ENCODE assay signal across 10 mouse cellular contexts in genomic region chr14:20179080-20179479, GRCm38 (mm10). TPM values are rescaled to one million over a fixed set of nuclear protein-coding genes. Genes with fewer than 3 reads are reported as not detected.
DNase-seq lines count a peak whose midpoint lies in the region; ATAC-seq and TF ChIP-seq lines count a peak whose summit lies in the region.
"Had no signal": no experiment of that assay in that cellular context is flagged by ENCODE, and none has a peak within 500 bp of the region (broad histone marks: within the 10 kb centered on the region; RNA-seq: fewer than 3 reads in every experiment).

No protein-coding gene starts in this region.

- H3K27ac ChIP-seq in kidney, embryonic 16.5 days (ENCODE audit: low read length) = peak overlapping the region; percentile 65
- peak overlapping the region; percentile 77; the same call in 1 of the 2 replicates for H3K27ac ChIP-seq in ES-E14 (ENCODE audit: insufficient read depth, low read depth, low read length, poor library complexity, severe bottlenecking)
- H3K27ac ChIP-seq in embryonic facial prominence, embryonic 15.5 days (replicated peaks) = no peak overlapping the region
- no peak overlapping the region for H3K27ac ChIP-seq in liver, embryonic 14.5 days

- H3K27me3 ChIP-seq in kidney, embryonic 16.5 days (ENCODE audit: insufficient read depth, low read length) = no peaks in the 10 kb centered on the region
- H3K27me3 ChIP-seq in embryonic facial prominence, embryonic 15.5 days = no peaks in the 10 kb centered on the region
- H3K27me3 ChIP-seq in liver, embryonic 14.5 days (ENCODE audit: control insufficient read depth, insufficient read depth, low read length) = no peaks in the 10 kb centered on the region

- H3K4me2 ChIP-seq in kidney, embryonic 16.5 days (replicated peaks; ENCODE audit: low read depth, low read length) = peak overlapping the region; percentile 85
- H3K4me2 ChIP-seq in embryonic facial prominence, embryonic 15.5 days (replicated peaks) = 0 out of 2 replicates have a peak overlapping the region, but pooled peaks have one; percentile 12
- H3K4me2 ChIP-seq in liver, embryonic 14.5 days (ENCODE audit: low read depth) = peak overlapping the region; percentile 80

- peak overlapping the region; percentile 49 for H3K4me3 ChIP-seq in kidney, embryonic 16.5 days (ENCODE audit: low read length)
- peak overlapping the region; percentile 90 to 92 for H3K4me3 ChIP-seq in ES-E14 (ENCODE audit: insufficient read depth in 1 of 2, low read depth in 1 of 2, low read length in 2 of 2, poor library complexity in 1 of 2, severe bottlenecking in 1 of 2)
- no peak overlapping the region for H3K4me3 ChIP-seq in embryonic facial prominence, embryonic 15.5 days (replicated peaks)
- peak overlapping the region; percentile 63; a peak in 3 of 4 replicates for H3K4me3 ChIP-seq in liver, embryonic 14.5 days (ENCODE audit: insufficient read depth in 1 of 2, low read depth in 2 of 2, low read length in 2 of 2)

- 48% methylated on average over 3 of the region's 3 CpGs for WGBS in kidney, embryonic 16.5 days
- 27% methylated on average over 3 of the region's 3 CpGs for WGBS in embryonic facial prominence, embryonic 15.5 days
- WGBS in liver, embryonic 14.5 days (ENCODE audit: insufficient replicate concordance) = 10% methylated on average over 3 of the region's 3 CpGs

- TF ChIP-seq CTCF in liver, embryonic 14.5 days (IDR thresholded peaks at IDR 0.05; ENCODE audit: low read depth) = no peak

- no peaks in the 10 kb centered on the region for H3K9me3 ChIP-seq in kidney, embryonic 16.5 days (ENCODE audit: low read length)
- H3K9me3 ChIP-seq in ES-E14 (ENCODE audit: control insufficient read depth, insufficient read depth, low read depth, low read length) = no peaks in the 10 kb centered on the region
- H3K9me3 ChIP-seq in embryonic facial prominence, embryonic 15.5 days (replicated peaks) = no peaks in the 10 kb centered on the region
- no peaks in the 10 kb centered on the region for H3K9me3 ChIP-seq in liver, embryonic 14.5 days (ENCODE audit: control insufficient read depth, low read length)

- no peak for DNase-seq in kidney, adult 11 months
- DNase-seq in ES-E14 (ENCODE audit: low read depth, low spot score) = no peak
- no peak for DNase-seq in liver, embryonic 14.5 days (ENCODE audit: low read depth in 3 of 3, low spot score in 3 of 3)
- no peak for DNase-seq in embryo, embryonic 10 days (ENCODE audit: low spot score)
- no peak for DNase-seq in cerebellum, adult 11-12 months
- DNase-seq: cerebellum, postnatal 25 days; thymus, adult 2 months had no signal

- peaks cover 28% of the 10 kb centered on the region for H3K4me1 ChIP-seq in kidney, embryonic 16.5 days (ENCODE audit: insufficient read depth, low read length)
- peaks cover 5 to 16% of the 10 kb centered on the region in 2 experiments; a peak in 3 of 4 replicates for H3K4me1 ChIP-seq in ES-E14 (ENCODE audit: control insufficient read depth in 2 of 2, insufficient read depth in 2 of 2, low read length in 2 of 2, poor library complexity in 1 of 2)
- peaks cover 25% of the 10 kb centered on the region for H3K4me1 ChIP-seq in embryonic facial prominence, embryonic 15.5 days
- H3K4me1 ChIP-seq in liver, embryonic 14.5 days (replicated peaks; ENCODE audit: control insufficient read depth in 2 of 2, insufficient read depth in 2 of 2, low read length in 1 of 2) = peaks cover 30 to 36% of the 10 kb centered on the region in 2 experiments

- no peak for ATAC-seq in kidney, embryonic 16.5 days (ENCODE audit: low FRiP score, low TSS enrichment)
- no peak for ATAC-seq in embryonic facial prominence, embryonic 15.5 days (ENCODE audit: insufficient number of reproducible peaks, low FRiP score, low TSS enrichment, low read depth)
- no peak for ATAC-seq in liver, embryonic 14.5 days (ENCODE audit: insufficient read depth)
- ATAC-seq: inflammation-experienced regulatory T-cells, adult 6 months had no signal

- H3K9ac ChIP-seq in kidney, embryonic 16.5 days (replicated peaks; ENCODE audit: low read length) = peak overlapping the region; percentile 48
- peak overlapping the region; percentile 58 for H3K9ac ChIP-seq in ES-E14 (ENCODE audit: insufficient read depth, low read depth, low read length, poor library complexity, severe bottlenecking)
- no peak overlapping the region for H3K9ac ChIP-seq in embryonic facial prominence, embryonic 15.5 days
- H3K9ac ChIP-seq in liver, embryonic 14.5 days (replicated peaks) = peak overlapping the region; percentile 67

- no peak for TF ChIP-seq EP300 in liver, embryonic 14.5 days (IDR thresholded peaks at IDR 0.05; ENCODE audit: low read depth)

- in situ Hi-C loops in ES-E14 (cut with MboI; ENCODE audit: low sequenced_read_pairs in 2 of 2, unreplicated experiment in 2 of 2) = no loop called here

- peaks cover 3% of the 10 kb centered on the region; the same call in 1 of the 2 replicates for H3K36me3 ChIP-seq in kidney, embryonic 16.5 days (ENCODE audit: insufficient read depth, low read length)
- H3K36me3 ChIP-seq in ES-E14 (ENCODE audit: control insufficient read depth, insufficient read depth, low read length, poor library complexity, severe bottlenecking) = 0 out of 2 replicates have a peak, but pooled peaks cover 4% of the 10 kb centered on the region
- no peaks in the 10 kb centered on the region for H3K36me3 ChIP-seq in embryonic facial prominence, embryonic 15.5 days
- H3K36me3 ChIP-seq in liver, embryonic 14.5 days (replicated peaks; ENCODE audit: control insufficient read depth, insufficient read depth, low read depth) = no peaks in the 10 kb centered on the region

TF ChIP-seq in ES-E14, 5 proteins besides CTCF, POLR2A, EP300 and RAD21:
- TF ChIP-seq CHD2 (IDR thresholded peaks at IDR 0.05; ENCODE audit: low read depth, low read length) (no peak), HCFC1 (IDR thresholded peaks at IDR 0.05; ENCODE audit: borderline replicate concordance, insufficient read depth, low read length) (no peak), ZC3H11A (IDR thresholded peaks at IDR 0.05; ENCODE audit: borderline replicate concordance, low read depth, low read length) (no peak), MAFK (IDR thresholded peaks at IDR 0.05; ENCODE audit: insufficient read depth, low read depth, low read length) (no peak), ZNF384 (IDR thresholded peaks at IDR 0.05; ENCODE audit: low read depth, low read length) (no peak)

RNA-seq across cellular contexts. Expression of gene Kcnk5, which starts 2.5 kb away (rescaled TPM):
- 21.9 and 22.7 TPM in 2 replicates for polyA plus RNA-seq in kidney, embryonic 16.5 days (2015; fragmentation: Nextera tagmentation; extraction: Ambion mirVana)
- 68.6 and 129 TPM in 2 replicates for total RNA-seq in ES-E14 (2012; rRNA removed)
- polyA plus RNA-seq in embryonic facial prominence, embryonic 15.5 days (2015; fragmentation: Nextera tagmentation; extraction: Ambion mirVana) = 4.7 and 5.5 TPM in 2 replicates
- polyA plus RNA-seq in liver, embryonic 14.5 days (2012; rRNA removed) = 3.1 and 3.2 TPM in 2 replicates
- polyA plus RNA-seq in liver, embryonic 14.5 days (2014; fragmentation: Nextera tagmentation; extraction: Ambion mirVana) = 3.6 and 4.1 TPM in 2 replicates

RNA-seq across cellular contexts. Expression of gene Saysd1, which starts 40.7 kb away (rescaled TPM):
- 13.4 and 13.6 TPM in 2 replicates for polyA plus RNA-seq in kidney, embryonic 16.5 days (2015; fragmentation: Nextera tagmentation; extraction: Ambion mirVana)
- 7.2 and 11.7 TPM in 2 replicates for total RNA-seq in ES-E14 (2012; rRNA removed)
- 12.9 and 13.2 TPM in 2 replicates for polyA plus RNA-seq in embryonic facial prominence, embryonic 15.5 days (2015; fragmentation: Nextera tagmentation; extraction: Ambion mirVana)
- polyA plus RNA-seq in liver, embryonic 14.5 days (2012; rRNA removed) = 1.5 and 1.9 TPM in 2 replicates
- polyA plus RNA-seq in liver, embryonic 14.5 days (2014; fragmentation: Nextera tagmentation; extraction: Ambion mirVana) = 3.8 and 4.1 TPM in 2 replicates

Comparison
In these comparisons a context has a peak if more than half of its experiments do, and no peak if none do; other contexts are left out.
1. H3K27ac ChIP-seq: peak in kidney, embryonic 16.5 days (single experiment) and ES-E14 (single experiment); none in embryonic facial prominence, embryonic 15.5 days (single experiment) and liver, embryonic 14.5 days (single experiment).
2. H3K4me2 ChIP-seq: peak in every context shown above with its lines; median percentile 85 in kidney, embryonic 16.5 days; 80 in liver, embryonic 14.5 days; 12 in embryonic facial prominence, embryonic 15.5 days.